Mouse (Mus musculus) C2C12 (cell line): ENCODE data around the gene Abt1.

Experiments
- CTCF ChIP-seq: IDR thresholded peaks from one replicate; pipeline ENCODE4 v1.5.1; 2011; ENCODE audit not compliant: control insufficient read depth, insufficient read depth, insufficient read length
- FOSL1 ChIP-seq: IDR thresholded peaks from one replicate; pipeline ENCODE4 v1.8.0; 2011; ENCODE audit warnings: mild to moderate bottlenecking, low read length; ENCODE audit not compliant: poor library complexity, insufficient read depth, severe bottlenecking

- TF ChIP-seq CTCF (no peak), FOSL1 (no peak)
Measured at GRCm38 (mm10) chr13:23450398-23450797, 26.7 kb upstream of the Abt1 start.
